Mouse (Mus musculus) embryonic facial prominence, embryonic 15.5 days (tissue): ENCODE data around the gene Art3. TPM values are rescaled to one million over a fixed set of nuclear protein-coding genes. Genes with fewer than 3 reads are reported as not detected.

Source experiments
- ATAC-seq: fragments of 200-750 bp; cut with Nextera tagmentation; 2 replicates; pipeline ENCODE4 v1.8.0; 2017; ENCODE audit warnings: low read depth, moderate TSS enrichment; ENCODE audit not compliant: insufficient number of reproducible peaks, low FRiP score, low TSS enrichment
- H3K27ac ChIP-seq: fragments of 300-500 bp; sonication (generic); replicated peaks from 2 replicates; pipeline ENCODE4 v1.5.1; 2015; ENCODE audit warnings: mild to moderate bottlenecking, inconsistent platforms
- H3K27me3 ChIP-seq: fragments of 300-500 bp; sonication (generic); 2 replicates; pipeline ENCODE4 v1.6.1; 2015; ENCODE audit warnings: inconsistent platforms
- H3K36me3 ChIP-seq: fragments of 300-500 bp; sonication (generic); 2 replicates; pipeline ENCODE4 v1.6.1; 2015; ENCODE audit warnings: mild to moderate bottlenecking, inconsistent platforms
- H3K4me1 ChIP-seq: fragments of 300-500 bp; sonication (generic); 2 replicates; pipeline ENCODE4 v1.6.1; 2015; ENCODE audit warnings: inconsistent platforms
- H3K4me2 ChIP-seq: fragments of 300-500 bp; sonication (generic); replicated peaks from 2 replicates; pipeline ENCODE4 v1.6.1; 2015; ENCODE audit warnings: mild to moderate bottlenecking, inconsistent platforms
- H3K4me3 ChIP-seq: fragments of 300-500 bp; sonication (generic); replicated peaks from 2 replicates; pipeline ENCODE4 v1.5.1; 2015; ENCODE audit warnings: mild to moderate bottlenecking, inconsistent platforms
- H3K9ac ChIP-seq: fragments of 300-500 bp; sonication (generic); 2 replicates; pipeline ENCODE4 v1.6.1; 2015; ENCODE audit warnings: inconsistent platforms
- H3K9me3 ChIP-seq: fragments of 300-500 bp; sonication (generic); replicated peaks from 2 replicates; pipeline ENCODE4 v1.6.1; 2016; ENCODE audit warnings: inconsistent platforms
- WGBS: fragments of 180-500 bp; shearing (Covaris S2); methylation state at CpG from one replicate; pipeline ENCODE4 v1.1.7; 2015; 5-methylcytosine and 5-hydroxymethylcytosine counted together
- polyA plus RNA-seq: library from polyadenylated mRNA; unstranded; fragments of >200 nt; fragmentation: Nextera tagmentation; extraction: Ambion mirVana; gene quantifications from 2 replicates; pipeline ENCODE4 v1.2.1, GENCODE M21; 2015

Art3 gene
- polyA plus RNA-seq, 1 experiment from 2014 or later, result 4.9 TPM

- H3K4me1 ChIP-seq, result peaks cover 7% of the 10 kb centered on the region; the same call in 1 of the 2 replicates
- no peak overlapping the region for H3K27ac ChIP-seq
- WGBS, result 45% methylated on average over 7 of the region's 7 CpGs
- no peaks in the 10 kb centered on the region for H3K9me3 ChIP-seq
- H3K9ac ChIP-seq, result no peak overlapping the region
- no peaks in the 10 kb centered on the region for H3K36me3 ChIP-seq
- H3K27me3 ChIP-seq, result no peaks in the 10 kb centered on the region
- H3K4me3 ChIP-seq, result no peak overlapping the region
- ATAC-seq, result no peak
- no peak overlapping the region for H3K4me2 ChIP-seq
These were observed 52.1 kb downstream of the Art3 start for GRCm38 (mm10) chr5:92383747-92384146.

- no peaks in the 10 kb centered on the region for H3K36me3 ChIP-seq
- peaks cover 7% of the 10 kb centered on the region; the same call in 1 of the 2 replicates for H3K4me1 ChIP-seq
- H3K4me2 ChIP-seq, result no peak overlapping the region
- 50% methylated on average over 7 of the region's 7 CpGs for WGBS
- ATAC-seq, result no peak
- no peak overlapping the region for H3K27ac ChIP-seq
- peaks cover 4% of the 10 kb centered on the region for H3K27me3 ChIP-seq
- no peak overlapping the region for H3K4me3 ChIP-seq
- H3K9me3 ChIP-seq, result no peaks in the 10 kb centered on the region
- no peak overlapping the region for H3K9ac ChIP-seq
These were observed 53.2 kb downstream of the Art3 start for GRCm38 (mm10) chr5:92384855-92385254.

GRCm38 (mm10) chr5:92386102-92386501 lies 54.5 kb downstream of the Art3 start:
- Histone ChIP-seq H3K9me3 (no peaks in the 10 kb centered on the region), H3K4me1 (peaks cover 7% of the 10 kb centered on the region; the same call in 1 of the 2 replicates), H3K4me2 (no peak overlapping the region), H3K4me3 (no peak overlapping the region), H3K27ac (no peak overlapping the region), H3K9ac (no peak overlapping the region), H3K27me3 (peaks cover 14% of the 10 kb centered on the region), H3K36me3 (no peaks in the 10 kb centered on the region)
- WGBS, result 87% methylated on average over 5 of the region's 5 CpGs
- ATAC-seq, result no peak

DNA sequence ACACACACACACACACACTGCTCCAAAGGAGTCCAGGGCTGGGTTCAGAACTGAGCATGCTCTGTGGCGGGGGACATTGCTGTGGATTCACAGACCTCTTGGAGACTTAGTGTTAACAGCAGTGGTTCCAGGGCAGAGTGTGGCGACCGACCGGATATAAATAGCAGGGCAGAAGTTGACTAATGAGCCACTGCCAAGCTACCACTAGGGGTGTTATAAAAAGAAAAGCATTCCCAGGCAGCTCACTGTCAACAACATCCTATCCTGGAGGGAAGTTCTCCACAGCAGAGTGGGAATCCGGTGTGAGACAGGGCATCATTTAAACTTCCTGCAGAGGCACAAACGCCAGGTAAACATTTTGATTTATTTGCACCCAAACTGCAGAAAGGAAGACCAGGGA lies 55.0 kb downstream of the Art3 start:
- WGBS, result 47% methylated on average over 6 of the region's 6 CpGs
- no peak for ATAC-seq

DNA sequence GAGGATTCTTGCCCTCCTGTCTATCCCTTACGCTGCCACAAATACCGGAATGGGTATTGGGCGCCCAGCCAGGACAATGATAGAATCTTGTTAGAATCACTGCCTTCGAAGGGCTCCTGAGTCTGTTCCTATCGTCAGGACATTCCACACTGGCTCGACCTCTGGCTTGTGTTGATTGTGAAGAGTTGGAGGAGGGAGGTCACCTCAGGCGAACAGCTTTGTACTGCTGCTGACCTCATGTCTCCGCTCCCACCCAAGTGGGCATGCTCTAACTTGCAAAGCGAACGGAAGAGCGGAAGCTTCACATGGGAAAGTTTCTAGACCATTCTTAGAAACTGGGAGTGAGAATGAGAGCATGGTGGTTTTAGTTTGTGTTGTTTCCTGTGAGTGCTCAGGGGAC lies 55.8 kb downstream of the Art3 start:
- Histone ChIP-seq H3K9ac (no peak overlapping the region), H3K4me2 (no peak overlapping the region), H3K4me3 (no peak overlapping the region), H3K36me3 (no peaks in the 10 kb centered on the region), H3K27ac (no peak overlapping the region), H3K9me3 (no peaks in the 10 kb centered on the region), H3K4me1 (0 out of 2 replicates have a peak, but pooled peaks cover 4% of the 10 kb centered on the region), H3K27me3 (peaks cover 24% of the 10 kb centered on the region)
- WGBS, result 60% methylated on average over 11 of the region's 11 CpGs
- no peak for ATAC-seq

More for the DNA sequence above, 55.0 kb downstream of the Art3 start:
- no peak overlapping the region for H3K4me3 ChIP-seq
- H3K27me3 ChIP-seq, result peaks cover 19% of the 10 kb centered on the region
- H3K36me3 ChIP-seq, result no peaks in the 10 kb centered on the region
- no peaks in the 10 kb centered on the region for H3K9me3 ChIP-seq
- no peak overlapping the region for H3K4me2 ChIP-seq
- H3K4me1 ChIP-seq, result peaks cover 5% of the 10 kb centered on the region; the same call in 1 of the 2 replicates
- H3K9ac ChIP-seq, result no peak overlapping the region
- H3K27ac ChIP-seq, result no peak overlapping the region

DNA sequence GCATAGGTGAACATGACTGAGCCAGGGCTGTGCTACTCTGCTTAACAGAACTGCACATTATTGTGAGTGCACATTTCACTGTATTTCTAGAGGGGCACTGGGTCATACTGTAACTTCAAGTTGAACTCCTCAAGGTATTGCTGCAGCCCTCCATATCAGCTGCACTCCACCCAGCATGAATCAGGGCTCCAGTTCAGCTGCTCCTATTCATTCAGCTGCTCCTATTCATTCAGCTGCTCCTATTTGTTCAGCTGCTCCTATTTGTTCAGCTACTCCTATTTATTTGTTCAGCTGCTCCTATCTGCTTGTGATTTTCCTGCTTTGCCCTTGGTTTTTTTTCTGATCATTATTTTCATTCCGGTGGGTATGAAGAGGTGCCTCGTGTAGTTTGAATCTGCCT lies 58.4 kb downstream of the Art3 start:
- Histone ChIP-seq H3K4me2 (no peak overlapping the region), H3K9ac (no peak overlapping the region), H3K4me3 (no peak overlapping the region), H3K9me3 (no peaks in the 10 kb centered on the region), H3K27ac (no peak overlapping the region), H3K4me1 (0 out of 2 replicates have a peak, but pooled peaks cover 4% of the 10 kb centered on the region), H3K36me3 (no peaks in the 10 kb centered on the region), H3K27me3 (peaks cover 36% of the 10 kb centered on the region)
- no peak for ATAC-seq
- WGBS, result 82% methylated on average over 2 of the region's 2 CpGs

- no peak overlapping the region for H3K27ac ChIP-seq
- 0 out of 2 replicates have a peak, but pooled peaks cover 4% of the 10 kb centered on the region for H3K4me1 ChIP-seq
- H3K27me3 ChIP-seq, result peaks cover 36% of the 10 kb centered on the region
- no peak overlapping the region for H3K4me2 ChIP-seq
- WGBS, result 51% methylated on average over 8 of the region's 8 CpGs
- no peaks in the 10 kb centered on the region for H3K9me3 ChIP-seq
- H3K36me3 ChIP-seq, result no peaks in the 10 kb centered on the region
- 0 out of 2 replicates have a peak, but pooled peaks have one; percentile 9 for ATAC-seq
- H3K9ac ChIP-seq, result no peak overlapping the region
- H3K4me3 ChIP-seq, result no peak overlapping the region
These were observed 59.0 kb downstream of the Art3 start for GRCm38 (mm10) chr5:92390615-92391014.

GRCm38 (mm10) chr5:92392542-92392941 lies 60.9 kb downstream of the Art3 start:
- Histone ChIP-seq H3K9ac (no peak overlapping the region), H3K9me3 (no peaks in the 10 kb centered on the region), H3K4me1 (0 out of 2 replicates have a peak, but pooled peaks cover under 1% of the 10 kb centered on the region), H3K27me3 (peaks cover 36% of the 10 kb centered on the region), H3K4me3 (peak overlapping the region; percentile 18), H3K4me2 (peak overlapping the region; percentile 33), H3K36me3 (no peaks in the 10 kb centered on the region), H3K27ac (no peak overlapping the region)
- 41% methylated on average over 18 of the region's 18 CpGs for WGBS
- ATAC-seq, result no peak

GRCm38 (mm10) chr5:92393863-92394262 lies 62.2 kb downstream of the Art3 start:
- Histone ChIP-seq H3K9ac (no peak overlapping the region), H3K4me1 (no peaks in the 10 kb centered on the region), H3K27me3 (peaks cover 36% of the 10 kb centered on the region), H3K27ac (no peak overlapping the region), H3K36me3 (no peaks in the 10 kb centered on the region), H3K9me3 (no peaks in the 10 kb centered on the region), H3K4me3 (no peak overlapping the region), H3K4me2 (no peak overlapping the region)
- ATAC-seq, result no peak
- WGBS, result 59% methylated on average over 10 of the region's 10 CpGs

GRCm38 (mm10) chr5:92395764-92396163 lies 64.1 kb downstream of the Art3 start:
- H3K4me1 ChIP-seq, result no peaks in the 10 kb centered on the region
- H3K9me3 ChIP-seq, result no peaks in the 10 kb centered on the region
- peaks cover 25% of the 10 kb centered on the region for H3K27me3 ChIP-seq
- H3K27ac ChIP-seq, result no peak overlapping the region
- no peaks in the 10 kb centered on the region for H3K36me3 ChIP-seq
- H3K4me2 ChIP-seq, result no peak overlapping the region
- WGBS, result 86% methylated on average over 3 of the region's 3 CpGs
- no peak overlapping the region for H3K4me3 ChIP-seq
- no peak for ATAC-seq
- H3K9ac ChIP-seq, result no peak overlapping the region

- H3K4me2 ChIP-seq, result no peak overlapping the region
- 87% methylated on average over 6 of the region's 6 CpGs for WGBS
- H3K9me3 ChIP-seq, result no peaks in the 10 kb centered on the region
- H3K4me3 ChIP-seq, result no peak overlapping the region
- no peaks in the 10 kb centered on the region for H3K36me3 ChIP-seq
- no peaks in the 10 kb centered on the region for H3K4me1 ChIP-seq
- H3K27ac ChIP-seq, result no peak overlapping the region
- no peak for ATAC-seq
- no peak overlapping the region for H3K9ac ChIP-seq
- peaks cover 19% of the 10 kb centered on the region for H3K27me3 ChIP-seq
These were observed 64.8 kb downstream of the Art3 start for GRCm38 (mm10) chr5:92396476-92396875.

DNA sequence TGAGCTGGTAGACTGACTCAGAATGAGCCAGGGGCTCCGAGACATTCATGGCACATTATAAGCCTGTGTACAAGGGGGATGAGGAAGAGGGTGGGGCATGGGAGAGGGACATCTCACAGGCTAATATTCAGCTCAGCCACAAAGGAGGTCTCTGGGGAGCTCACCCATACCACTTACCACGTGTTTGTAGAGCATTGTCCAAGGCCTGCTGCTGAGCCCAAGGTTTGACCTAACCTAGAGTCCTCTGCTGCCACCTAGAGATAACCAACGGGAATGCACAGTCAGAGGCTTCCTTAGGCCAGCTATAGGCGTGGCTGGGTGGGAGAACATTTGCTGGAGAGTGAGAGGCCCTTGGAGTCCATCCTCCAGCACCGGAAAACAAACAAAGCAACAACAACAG lies 66.5 kb downstream of the Art3 start:
- Histone ChIP-seq H3K9ac (no peak overlapping the region), H3K9me3 (no peaks in the 10 kb centered on the region), H3K4me2 (no peak overlapping the region), H3K36me3 (no peaks in the 10 kb centered on the region), H3K4me1 (no peaks in the 10 kb centered on the region), H3K4me3 (no peak overlapping the region), H3K27ac (no peak overlapping the region), H3K27me3 (peaks cover 10% of the 10 kb centered on the region)
- ATAC-seq, result 0 out of 2 replicates have a peak, but pooled peaks have one; percentile 51
- 22% methylated on average over 5 of the region's 5 CpGs for WGBS
